Mouse (Mus musculus): ENCODE results near the gene Vmn1r176. TPM values are rescaled to one million over a fixed set of nuclear protein-coding genes. Genes with fewer than 3 reads are reported as not detected.
"Not testable (repeated sequence)": the region's sequence is repeated elsewhere in the genome, so short reads cannot be mapped to it uniquely, and the experiment has no call there.

Vmn1r176 gene
- not detected for total RNA-seq (2021)

GRCm38 (mm10) chr7:23837272-23837671, at the start of gene Vmn1r176:
Gene Vmn1r176 (minus strand): TSS chr7:23837372.
- DNase-seq (ENCODE audit: extremely low spot score in 1 of 2, low spot score in 2 of 2); intact Hi-C loops (cut with DNase I): not testable (repeated sequence)

GRCm38 (mm10) chr7:23876918-23877317, 39.7 kb upstream of the Vmn1r176 start:
- intact Hi-C loops (cut with DNase I); DNase-seq (ENCODE audit: extremely low spot score in 1 of 2, low spot score in 2 of 2): not testable (repeated sequence)

- intact Hi-C loops (cut with DNase I); DNase-seq (ENCODE audit: extremely low spot score in 1 of 2, low spot score in 2 of 2): not testable (repeated sequence)
Observed at GRCm38 (mm10) chr7:23866349-23866748, 29.2 kb upstream of the Vmn1r176 start, which contains the start of gene Vmn1r177. Gene Vmn1r177 (minus strand): TSS chr7:23866449.

- intact Hi-C loops (cut with DNase I); DNase-seq (ENCODE audit: extremely low spot score in 1 of 2, low spot score in 2 of 2): not testable (repeated sequence)
Observed at GRCm38 (mm10) chr7:23810543-23810942, 26.6 kb downstream of the Vmn1r176 start, which contains the start of gene Vmn1r175. Gene Vmn1r175 (minus strand): TSS chr7:23810643.

- intact Hi-C loops (cut with DNase I): no loop called here
Observed at GRCm38 (mm10) chr7:23784526-23784925, 52.6 kb downstream of the Vmn1r176 start.

More at GRCm38 (mm10) chr7:23784526-23784925, 52.6 kb downstream of the Vmn1r176 start:
- DNase-seq (ENCODE audit: extremely low spot score in 1 of 2, low spot score in 2 of 2): no peak

Other genes starting within 250 kb of the Vmn1r176 start
- not detected for gene Vmn1r170, start 231.2 kb downstream of the Vmn1r176 start, total RNA-seq (2021)
- gene Vmn1r171, start 206.7 kb downstream of the Vmn1r176 start, total RNA-seq (2021): not detected
- gene Vmn1r172, start 179.1 kb downstream of the Vmn1r176 start, total RNA-seq (2021): not detected
- gene Vmn1r173, start 136.7 kb downstream of the Vmn1r176 start, total RNA-seq (2021): not detected
- not detected for gene Vmn1r174, start 85.1 kb downstream of the Vmn1r176 start, total RNA-seq (2021)
- not detected for gene Vmn1r175, start 26.7 kb downstream of the Vmn1r176 start, total RNA-seq (2021)
- not detected for gene Vmn1r177, start 29.1 kb upstream of the Vmn1r176 start, total RNA-seq (2021)
- not detected for gene Vmn1r178, start 54.6 kb upstream of the Vmn1r176 start, total RNA-seq (2021)
- gene Vmn1r179, start 89.6 kb upstream of the Vmn1r176 start, total RNA-seq (2021): not detected
- not detected for gene Vmn1r180, start 113.3 kb upstream of the Vmn1r176 start, total RNA-seq (2021)
- not detected for gene Vmn1r181, start 137.2 kb upstream of the Vmn1r176 start, total RNA-seq (2021)
- gene V1rd19, start 164.3 kb upstream of the Vmn1r176 start, total RNA-seq (2021): not detected
- gene Vmn1r183, start 215.9 kb upstream of the Vmn1r176 start, total RNA-seq (2021): not detected
- gene Zfp180, start 244.6 kb upstream of the Vmn1r176 start, total RNA-seq (2021): 10 to 100 TPM; 30.3 to 31.3 TPM

All from left cerebral cortex, postnatal 10 days (tissue).